Mouse (Mus musculus) T-helper 17 cell (primary cell): ENCODE data around the gene Hs3st2.
"Not testable (repeated sequence)": the region's sequence is repeated elsewhere in the genome, so short reads cannot be mapped to it uniquely, and the experiment has no call there.

Source experiments
- in situ Hi-C, 2 experiments: fragments of 300-600 bp; cut with MboI, MseI; formaldehyde crosslinking; loops; 1 replicate in 1 of 2; 2 replicates in 1 of 2; pipeline ENCODE4 v1.15.1; 2025; ENCODE audit warnings: high pct_unique_total_duplicates in 2 of 2

Hs3st2 gene

GRCm38 (mm10) chr7:121391225-121391983 lies at the start of gene Hs3st2:
Gene Hs3st2 (plus strand): TSS chr7:121391859.
- in situ Hi-C loops: no loop called here

- in situ Hi-C loops: no loop called here
Observed at GRCm38 (mm10) chr7:121348284-121348963, 43.2 kb upstream of the Hs3st2 start.

- in situ Hi-C loops: no loop called here
Observed at GRCm38 (mm10) chr7:121351688-121352087, 40.0 kb upstream of the Hs3st2 start.

- in situ Hi-C loops: not testable (repeated sequence)
Observed at GRCm38 (mm10) chr7:121361448-121361847, 30.2 kb upstream of the Hs3st2 start.

GRCm38 (mm10) chr7:121365584-121365983 lies 26.1 kb upstream of the Hs3st2 start:
- in situ Hi-C loops: no loop called here

GRCm38 (mm10) chr7:121367185-121367584 lies 24.5 kb upstream of the Hs3st2 start:
- in situ Hi-C loops: no loop called here

GRCm38 (mm10) chr7:121371990-121372389 lies 19.7 kb upstream of the Hs3st2 start:
- in situ Hi-C loops: no loop called here

GRCm38 (mm10) chr7:121375456-121375855 lies 16.2 kb upstream of the Hs3st2 start:
- in situ Hi-C loops: no loop called here

- in situ Hi-C loops: no loop called here
Observed at GRCm38 (mm10) chr7:121378942-121379341, 12.7 kb upstream of the Hs3st2 start.

GRCm38 (mm10) chr7:121391984-121392739 lies 503 bp downstream of the Hs3st2 start:
- in situ Hi-C loops: no loop called here

GRCm38 (mm10) chr7:121392740-121392993 lies 1.0 kb downstream of the Hs3st2 start:
- in situ Hi-C loops: no loop called here

GRCm38 (mm10) chr7:121393884-121394283 lies 2.2 kb downstream of the Hs3st2 start:
- in situ Hi-C loops: no loop called here

- in situ Hi-C loops: no loop called here
Observed at GRCm38 (mm10) chr7:121394875-121395274, 3.2 kb downstream of the Hs3st2 start.

GRCm38 (mm10) chr7:121410716-121411506 lies 19.3 kb downstream of the Hs3st2 start:
- in situ Hi-C loops: no loop called here

GRCm38 (mm10) chr7:121411507-121411898 lies 19.8 kb downstream of the Hs3st2 start:
- in situ Hi-C loops: no loop called here

- in situ Hi-C loops: no loop called here
Observed at GRCm38 (mm10) chr7:121436884-121437283, 45.2 kb downstream of the Hs3st2 start.

- in situ Hi-C loops: no loop called here
Observed at GRCm38 (mm10) chr7:121441186-121441585, 49.5 kb downstream of the Hs3st2 start.

GRCm38 (mm10) chr7:121444336-121444735 lies 52.7 kb downstream of the Hs3st2 start:
- in situ Hi-C loops: no loop called here

- in situ Hi-C loops: no loop called here
Observed at GRCm38 (mm10) chr7:121446281-121446680, 54.6 kb downstream of the Hs3st2 start.

- in situ Hi-C loops: loop anchor here in 1 of 2 experiments (10.0 kb wide), 1 partner anchor 734 kb away; the partner anchor contains the start of gene Ern2
Observed at GRCm38 (mm10) chr7:121450951-121451843, 59.5 kb downstream of the Hs3st2 start.
